Mouse (Mus musculus) WW6 (cell line): ENCODE measurements around the gene Gm436.

Experiments
- DNase-seq: peaks from one replicate; pipeline ENCODE4 v3.0.0-alpha.2; 2013; ENCODE audit warnings: low read depth, low spot score

Gene Gm436

DNA sequence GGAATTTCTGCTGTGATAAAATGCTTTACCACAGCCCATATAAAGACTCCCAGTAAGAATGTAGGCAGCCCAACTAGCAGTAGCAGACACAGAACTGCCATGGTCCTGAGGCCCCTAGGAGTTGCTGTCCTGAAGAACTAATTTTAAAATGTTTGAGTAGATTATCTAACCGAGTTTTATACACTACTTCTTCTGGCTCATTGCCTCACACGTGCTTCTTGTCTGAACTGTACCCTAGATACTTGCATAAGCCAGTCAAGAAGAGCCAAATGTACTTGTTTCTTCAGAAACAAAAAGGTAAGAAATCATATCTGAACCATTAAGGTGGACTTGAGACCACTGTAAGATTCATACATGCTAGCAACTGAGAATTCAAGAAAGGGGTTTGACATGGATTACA lies at the start of gene Gm436:
TSS of gene Gm436 (minus strand) at position 101 of the 400 bp plus-strand sequence.
- no peak for DNase-seq

- DNase-seq, result no peak
Observed at GRCm38 (mm10) chr4:144721304-144721703, 35.1 kb upstream of the Gm436 start, which contains the start of gene Gm13178. Gene Gm13178 (minus strand): TSS chr4:144721404.

- no peak for DNase-seq
Observed at GRCm38 (mm10) chr4:144719691-144720090, 33.5 kb upstream of the Gm436 start.

DNA sequence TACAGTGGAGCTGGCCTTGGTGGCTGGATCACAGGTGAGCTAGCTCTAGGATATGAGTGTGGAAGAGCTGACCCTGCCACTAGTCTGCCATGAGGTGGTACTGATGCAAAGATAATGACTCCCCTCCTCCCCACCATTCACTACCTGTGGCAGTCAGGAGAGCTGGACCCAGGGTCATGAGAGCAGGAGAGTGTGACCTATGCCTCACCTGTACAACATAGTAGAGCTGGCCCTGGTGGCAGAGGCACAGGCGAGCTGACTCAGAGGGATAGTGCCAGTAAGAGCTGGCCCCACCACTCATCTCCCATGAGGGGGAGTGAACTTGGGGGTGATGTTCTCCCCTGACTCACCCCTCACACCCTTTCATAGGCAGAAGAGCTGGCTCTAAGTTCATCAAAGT lies 32.1 kb upstream of the Gm436 start:
- DNase-seq, result no peak

GRCm38 (mm10) chr4:144638263-144638662 lies 47.9 kb downstream of the Gm436 start:
- no peak for DNase-seq
